Mouse (Mus musculus) naive thymus-derived CD4-positive, alpha-beta T cell, adult 5 months (primary cell): Measurements from ENCODE around the gene Bgn. TPM values are rescaled to one million over a fixed set of nuclear protein-coding genes. Genes with fewer than 3 reads are reported as not detected.

Source experiments
- polyA plus RNA-seq: library from polyadenylated mRNA; unstranded; fragments of 100-300 nt; shearing (Covaris generic); gene quantifications from one replicate; pipeline ENCODE4 v1.2.1, GENCODE M21; 2017

Bgn gene
- not detected for polyA plus RNA-seq

GRCm38 (mm10) chrX:73483484-73483810 lies at the start of gene Bgn:
Gene Bgn, plus strand, starts transcription at chrX:73483602.

DNA sequence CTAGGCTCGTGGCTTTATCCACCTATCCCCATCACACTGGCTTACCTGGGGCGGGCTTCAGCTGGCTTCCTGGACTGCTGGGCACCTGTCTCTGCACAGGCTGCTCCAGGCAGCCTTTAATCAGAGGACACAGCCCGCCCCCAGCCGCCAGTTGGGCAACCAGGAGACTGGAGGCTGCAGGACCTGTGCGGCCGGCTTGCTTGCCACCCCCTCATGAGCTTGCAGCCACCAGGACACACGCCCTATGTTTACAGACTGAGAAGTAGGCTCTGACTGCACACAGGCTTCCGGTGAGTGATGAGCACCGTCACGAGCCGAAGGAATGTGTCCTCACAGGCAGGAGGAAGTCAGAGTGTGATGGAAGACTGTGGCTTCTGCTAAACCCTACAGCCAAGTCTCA lies 48.1 kb upstream of the Bgn start, which contains the start of gene Trex2:
Gene Trex2 (minus strand): TSS at position 93 of the 400 bp plus-strand sequence.

DNA sequence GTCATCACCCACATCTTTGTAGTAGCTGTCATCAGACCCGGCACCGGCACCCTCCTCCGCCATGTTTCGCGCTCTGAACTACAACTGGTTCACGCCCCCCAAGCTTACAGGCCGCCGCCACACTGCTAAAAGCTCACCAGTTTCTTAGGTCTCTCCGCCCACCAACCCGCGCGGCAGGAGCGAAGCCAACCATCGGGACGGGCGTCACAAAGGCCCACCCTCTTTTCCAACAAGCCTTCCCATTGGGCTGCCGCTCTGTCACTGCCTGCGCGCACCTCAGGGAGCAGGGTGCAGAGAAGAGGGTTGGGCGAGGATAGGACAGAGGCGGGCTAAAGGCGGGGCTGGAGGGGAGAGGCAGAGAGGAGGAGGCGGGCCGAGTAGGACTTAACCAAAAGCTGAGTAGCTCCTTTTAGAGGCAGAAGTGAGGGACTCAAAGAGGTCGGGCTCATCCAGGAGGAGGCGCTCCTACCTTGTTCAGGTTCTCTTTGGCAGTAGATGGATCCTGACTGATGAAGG lies 24.5 kb upstream of the Bgn start, which contains the start of gene Haus7:
Gene Haus7 (minus strand): TSS at position 168 of the 516 bp plus-strand sequence.

Other genes with a start within 250 kb of the Bgn start
- gene Xlr4c, start 240.5 kb upstream of the Bgn start, polyA plus RNA-seq, result 66.4 TPM
- not detected for gene Xlr3c, start 218.2 kb upstream of the Bgn start, polyA plus RNA-seq
- not detected for gene Xlr5a, start 190.6 kb upstream of the Bgn start, polyA plus RNA-seq
- not detected for gene Xlr5c, start 190.6 kb upstream of the Bgn start, polyA plus RNA-seq
- not detected for gene Gm45015, start 146.8 kb upstream of the Bgn start, polyA plus RNA-seq
- gene Zfp275, start 141.0 kb upstream of the Bgn start, polyA plus RNA-seq, result 10.5 TPM
- not detected for gene Gm18336, start 84.9 kb upstream of the Bgn start, polyA plus RNA-seq
- gene Zfp92, start 72.5 kb upstream of the Bgn start, polyA plus RNA-seq, result not detected
- not detected for gene Trex2, start 48.3 kb upstream of the Bgn start, polyA plus RNA-seq
- 31.1 TPM for gene Haus7, start 24.6 kb upstream of the Bgn start, polyA plus RNA-seq
- not detected for gene Atp2b3, start 19.5 kb downstream of the Bgn start, polyA plus RNA-seq
- not detected for gene Dusp9, start 155.8 kb downstream of the Bgn start, polyA plus RNA-seq
- gene Pnck, start 176.5 kb downstream of the Bgn start, polyA plus RNA-seq, result 1.1 TPM
- not detected for gene Slc6a8, start 189.5 kb downstream of the Bgn start, polyA plus RNA-seq
- gene Bcap31, start 232.6 kb downstream of the Bgn start, polyA plus RNA-seq, result 227 TPM
- gene Abcd1, start 233.0 kb downstream of the Bgn start, polyA plus RNA-seq, result 23.2 TPM